Mouse (Mus musculus): ENCODE data around the gene Phf23.

Phf23 gene

GRCm38 (mm10) chr11:70024151-70024514 lies 28.6 kb downstream of the Phf23 start:
- DNase-seq, result no peak

- peak; percentile 76 for DNase-seq
Measured at GRCm38 (mm10) chr11:70026689-70027088, 31.1 kb downstream of the Phf23 start.

- peak; percentile 50 for DNase-seq
Measured at GRCm38 (mm10) chr11:70027397-70027796, 31.8 kb downstream of the Phf23 start.

- DNase-seq, result no peak
Measured at GRCm38 (mm10) chr11:70028401-70029129, 33.0 kb downstream of the Phf23 start.

DNA sequence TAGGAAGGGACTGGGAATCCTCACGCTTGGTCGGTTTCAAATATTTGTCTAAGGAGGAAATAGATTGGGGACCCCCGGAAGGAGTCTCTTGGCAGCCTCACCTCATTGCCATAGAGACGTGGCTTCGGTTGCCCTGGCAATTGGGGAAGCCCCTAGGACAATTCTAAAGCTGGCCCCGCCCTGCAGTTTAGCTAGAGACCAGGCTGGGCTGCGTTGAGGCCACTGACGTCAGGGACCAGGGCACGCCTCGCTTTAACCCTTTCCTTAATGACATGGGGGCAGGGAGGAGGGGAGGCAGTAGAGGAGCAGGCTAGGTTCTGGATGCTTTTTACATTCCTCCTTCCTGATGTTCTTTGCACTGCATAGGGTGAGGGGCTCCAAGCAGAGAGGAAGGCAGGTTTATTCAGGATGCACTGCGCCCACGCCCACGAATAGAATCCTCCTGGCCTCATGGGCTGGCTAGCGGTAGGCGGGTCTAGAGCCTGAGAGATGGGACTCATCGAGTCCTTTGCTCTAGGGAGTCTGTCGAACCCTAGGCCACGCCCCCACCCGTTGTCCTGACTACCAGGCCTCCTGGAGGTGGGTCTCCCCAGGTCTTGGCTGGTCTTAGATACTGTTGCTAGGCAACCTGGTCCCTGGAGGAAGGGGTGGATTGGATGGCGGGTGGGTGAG lies 33.7 kb downstream of the Phf23 start:
- DNase-seq, result peak; percentile 82

GRCm38 (mm10) chr11:70029829-70030550 lies 34.4 kb downstream of the Phf23 start:
- DNase-seq, result no peak

DNA sequence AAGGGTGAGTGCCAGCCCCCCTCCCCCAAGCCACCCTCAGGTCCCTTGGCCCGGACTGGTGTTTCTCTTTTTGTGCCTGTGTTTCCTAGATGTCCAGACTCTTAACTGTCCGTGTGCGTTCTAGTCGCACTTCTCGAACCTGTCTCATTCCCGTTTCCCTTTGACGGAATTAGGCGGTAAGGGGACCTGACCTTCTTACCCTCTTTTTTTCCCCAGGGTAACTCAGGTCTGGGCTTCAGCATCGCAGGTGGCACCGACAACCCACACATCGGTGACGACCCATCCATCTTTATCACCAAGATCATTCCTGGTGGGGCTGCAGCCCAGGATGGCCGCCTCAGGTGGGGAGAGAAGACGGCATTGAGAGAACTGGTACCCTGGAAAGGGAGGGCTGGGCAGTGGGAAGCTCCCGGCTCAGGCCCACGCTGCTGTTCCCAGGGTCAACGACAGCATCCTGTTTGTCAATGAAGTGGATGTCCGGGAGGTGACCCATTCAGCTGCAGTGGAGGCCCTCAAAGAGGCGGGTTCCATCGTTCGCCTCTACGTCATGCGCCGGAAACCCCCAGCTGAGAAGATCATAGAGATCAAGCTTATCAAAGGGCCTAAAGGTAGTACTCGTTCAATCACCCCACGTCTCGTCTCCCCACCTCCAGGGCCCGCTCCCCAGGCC lies 35.2 kb downstream of the Phf23 start:
- no peak for DNase-seq

DNA sequence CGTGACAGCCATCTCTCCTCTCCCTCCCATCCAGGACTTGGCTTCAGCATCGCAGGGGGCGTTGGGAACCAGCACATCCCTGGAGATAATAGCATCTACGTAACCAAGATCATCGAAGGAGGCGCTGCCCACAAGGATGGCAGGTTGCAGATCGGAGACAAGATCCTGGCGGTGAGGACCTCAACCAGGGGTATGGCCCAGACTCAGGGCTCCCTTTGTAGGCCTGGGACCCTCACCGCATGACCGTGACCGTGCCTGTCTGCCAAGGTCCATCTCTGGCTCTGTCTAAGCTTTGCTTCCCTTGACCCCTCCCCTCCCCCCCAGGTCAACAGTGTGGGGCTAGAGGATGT lies 35.7 kb downstream of the Phf23 start:
- DNase-seq, result no peak

- DNase-seq, result no peak
Measured at GRCm38 (mm10) chr11:70038174-70038573, 42.6 kb downstream of the Phf23 start.

- no peak for DNase-seq
Measured at GRCm38 (mm10) chr11:70039631-70040030, 44.1 kb downstream of the Phf23 start.

GRCm38 (mm10) chr11:70040184-70040583 lies 44.6 kb downstream of the Phf23 start:
- DNase-seq, result no peak

GRCm38 (mm10) chr11:70042309-70043085 lies 46.9 kb downstream of the Phf23 start:
- DNase-seq, result no peak

DNA sequence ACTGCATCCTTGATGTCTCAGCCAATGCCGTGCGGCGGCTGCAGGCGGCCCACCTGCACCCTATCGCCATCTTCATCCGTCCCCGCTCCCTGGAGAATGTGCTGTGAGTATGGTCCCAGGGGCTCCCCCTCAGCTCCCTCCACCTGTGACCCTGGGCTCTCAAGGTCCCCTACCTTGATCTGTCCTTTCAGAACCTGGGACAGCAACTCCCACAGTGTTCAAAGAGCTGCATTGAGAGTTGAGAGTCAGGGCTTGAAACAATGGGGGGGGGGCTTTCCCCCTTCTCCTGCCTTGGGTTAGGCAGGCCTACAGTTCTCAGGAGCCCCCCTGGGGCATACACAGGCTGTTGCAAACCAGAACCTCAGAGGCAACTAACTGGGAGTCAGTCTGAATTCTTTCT lies 48.1 kb downstream of the Phf23 start:
- no peak for DNase-seq

DNA sequence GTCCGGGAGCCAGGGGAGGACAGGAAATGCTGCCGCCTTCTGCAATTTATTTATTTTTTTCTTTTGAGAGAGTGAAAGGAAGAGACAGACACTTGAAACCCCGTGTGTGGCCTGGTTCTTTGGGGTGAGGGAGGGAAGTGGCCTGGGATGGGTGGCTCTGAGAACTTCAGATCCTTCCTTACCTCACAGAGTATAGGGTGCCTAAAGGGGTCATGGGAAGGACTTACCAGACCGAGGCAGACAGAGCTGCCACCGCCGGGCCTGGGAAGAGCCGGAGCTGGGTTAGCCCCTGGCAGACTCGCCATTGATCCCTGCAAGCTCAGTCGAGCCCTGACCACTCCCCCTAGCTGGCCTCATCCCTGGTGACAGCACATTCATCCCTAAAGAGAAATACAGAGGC lies 49.9 kb downstream of the Phf23 start:
- DNase-seq, result no peak

GRCm38 (mm10) chr11:70049366-70049765 lies 53.8 kb downstream of the Phf23 start:
- DNase-seq, result no peak
